Mouse (Mus musculus): ENCODE measurements around the gene Nmur2.

The Nmur2 gene

DNA sequence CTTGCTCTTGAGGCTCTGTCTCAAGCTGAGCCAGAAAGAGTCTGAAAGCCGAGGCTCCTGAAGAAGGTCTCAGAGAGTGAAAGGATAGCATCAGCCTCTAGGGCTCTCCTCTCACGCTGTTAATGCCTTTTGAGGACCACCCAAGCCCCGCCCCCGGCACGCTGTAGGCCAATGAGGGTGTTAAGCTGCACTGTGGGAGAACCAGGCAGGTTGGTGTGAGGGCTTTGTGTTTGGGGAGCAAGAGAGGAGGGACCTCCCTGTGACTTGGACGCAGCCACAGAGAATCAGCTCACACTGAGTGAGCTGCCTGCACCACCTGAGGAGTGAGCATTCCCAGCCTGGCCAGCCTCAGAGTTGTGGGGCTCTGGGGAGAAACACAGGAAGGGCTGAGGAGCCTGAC lies at the start of gene Nmur2:
TSS of gene Nmur2 (minus strand) at position 94 of the 400 bp plus-strand sequence.
- no peak for DNase-seq (ENCODE audit: extremely low spot score, low spot score)

DNA sequence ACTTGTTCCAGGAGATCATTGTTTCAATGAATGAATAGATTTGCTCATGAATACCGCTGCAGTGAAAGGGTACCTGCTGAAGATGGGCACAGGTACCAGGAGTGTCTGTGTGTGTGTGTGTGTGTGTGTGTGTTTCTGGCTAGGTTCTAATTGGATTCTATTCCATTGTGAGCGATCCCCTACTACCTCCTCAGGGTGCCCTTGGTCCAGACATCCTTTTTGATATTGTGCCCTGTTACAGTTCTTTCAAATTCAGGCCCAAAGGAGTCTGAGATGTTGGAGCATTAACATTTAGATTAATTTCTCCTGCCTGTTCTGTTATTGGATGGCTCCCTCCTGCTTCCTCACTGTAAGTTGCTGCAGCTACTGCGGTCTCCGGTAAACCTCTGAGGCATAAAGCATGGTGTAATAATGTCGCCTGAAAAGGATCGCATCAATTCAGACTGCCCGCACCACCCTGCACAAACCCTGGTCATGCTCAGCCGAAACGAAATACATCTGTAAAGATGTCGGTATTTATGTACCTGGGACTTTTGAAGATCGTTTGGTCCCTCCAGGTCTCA lies 48.4 kb upstream of the Nmur2 start:
- DNase-seq (ENCODE audit: extremely low spot score, low spot score), result no peak

DNA sequence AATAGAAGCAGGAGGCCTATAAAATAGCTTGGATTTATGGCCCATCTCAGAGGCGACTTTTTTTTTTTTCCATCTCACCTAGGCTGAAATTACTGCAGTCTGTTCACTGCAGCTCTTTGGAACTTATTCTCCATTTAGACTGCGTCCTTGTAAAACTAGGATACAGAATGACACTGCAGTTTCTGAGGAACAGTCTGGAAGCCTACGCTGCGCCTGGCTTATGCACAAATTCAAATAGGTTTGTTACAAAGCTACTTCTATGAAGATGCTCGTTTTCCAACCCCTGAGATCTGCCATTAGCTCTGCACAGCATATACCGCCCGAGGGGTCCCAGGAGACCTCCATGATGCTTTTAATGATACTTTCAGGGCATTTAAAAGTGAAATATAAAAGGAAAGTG lies 31.3 kb upstream of the Nmur2 start:
- DNase-seq (ENCODE audit: extremely low spot score, low spot score), result no peak

DNA sequence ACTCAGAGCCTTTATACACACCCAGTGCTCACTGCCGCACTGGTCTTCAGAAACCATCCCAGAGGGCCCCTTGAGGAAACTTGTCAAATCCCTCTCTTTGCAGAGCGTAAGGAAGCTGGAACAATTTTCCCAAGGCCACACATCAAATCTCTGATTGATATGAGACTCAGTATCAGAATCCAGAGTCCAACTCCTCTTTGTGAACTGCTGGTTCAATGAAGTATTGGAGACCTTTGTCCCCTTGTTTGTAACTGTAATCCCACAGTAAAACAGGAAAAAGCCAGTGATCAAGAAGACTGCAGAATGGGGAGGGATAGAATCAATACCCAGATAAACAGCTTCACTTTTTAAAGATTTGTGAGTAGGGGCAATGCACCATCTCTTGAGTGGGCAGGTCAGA lies 28.8 kb upstream of the Nmur2 start:
- no peak for DNase-seq (ENCODE audit: extremely low spot score, low spot score)

DNA sequence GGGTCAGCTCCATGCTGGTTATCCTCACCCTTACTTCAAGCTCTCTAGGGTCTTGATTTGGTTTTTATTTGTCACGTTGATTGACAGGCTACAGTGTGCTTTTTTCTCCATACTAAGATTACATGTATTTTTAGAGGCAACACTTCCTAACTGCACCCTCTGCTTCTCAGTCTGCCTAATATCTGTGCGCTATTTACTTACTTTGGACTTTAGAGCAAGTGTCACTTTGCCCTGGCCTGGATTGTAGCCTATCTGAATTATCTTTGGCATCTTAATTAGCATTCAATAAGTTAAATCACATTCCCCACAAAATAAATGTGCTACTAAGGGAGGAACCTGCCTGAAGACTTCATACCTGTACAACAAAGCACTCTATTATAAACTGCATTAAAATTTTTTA lies 24.3 kb upstream of the Nmur2 start:
- no peak for DNase-seq (ENCODE audit: extremely low spot score, low spot score)

DNA sequence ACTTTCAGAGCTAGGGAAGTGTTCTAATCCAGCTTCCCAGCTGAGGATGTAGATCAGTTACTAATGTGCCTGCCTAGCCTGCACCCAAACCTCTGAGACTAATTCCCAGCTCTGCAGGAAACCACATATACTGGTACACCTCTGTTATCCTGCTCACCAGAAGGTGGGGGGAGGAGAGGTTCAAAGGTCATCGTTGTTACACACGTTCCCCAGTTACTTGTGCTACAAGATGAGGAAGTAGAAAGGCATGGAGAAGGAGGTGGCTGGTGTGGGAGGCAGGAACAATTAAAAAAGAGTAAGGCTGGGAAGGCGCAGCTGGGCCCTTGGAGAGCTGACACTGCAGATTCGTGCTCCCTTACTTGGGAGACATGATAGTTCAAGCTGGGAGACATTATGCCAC lies 23.8 kb upstream of the Nmur2 start:
- DNase-seq (ENCODE audit: extremely low spot score, low spot score), result no peak

DNA sequence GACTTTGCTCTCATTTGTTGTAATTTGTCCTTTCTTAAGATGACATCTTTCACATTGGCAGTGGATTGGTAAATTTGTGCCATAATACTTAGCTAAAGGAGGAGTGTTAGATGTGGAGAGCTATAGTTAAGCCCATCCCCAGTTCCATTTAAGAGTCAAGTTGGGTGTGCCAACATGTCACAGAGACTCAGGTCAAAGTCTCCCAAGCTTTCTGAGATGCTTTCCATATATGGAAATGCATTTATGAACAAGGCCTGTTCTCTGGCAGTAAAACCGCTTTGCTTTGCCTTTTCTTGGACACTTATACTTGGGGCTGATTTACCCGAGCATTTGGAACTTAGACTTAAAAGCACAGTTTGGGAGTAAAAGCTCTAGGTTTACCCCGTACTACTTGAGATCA lies 18.4 kb upstream of the Nmur2 start:
- DNase-seq (ENCODE audit: extremely low spot score, low spot score), result no peak

DNA sequence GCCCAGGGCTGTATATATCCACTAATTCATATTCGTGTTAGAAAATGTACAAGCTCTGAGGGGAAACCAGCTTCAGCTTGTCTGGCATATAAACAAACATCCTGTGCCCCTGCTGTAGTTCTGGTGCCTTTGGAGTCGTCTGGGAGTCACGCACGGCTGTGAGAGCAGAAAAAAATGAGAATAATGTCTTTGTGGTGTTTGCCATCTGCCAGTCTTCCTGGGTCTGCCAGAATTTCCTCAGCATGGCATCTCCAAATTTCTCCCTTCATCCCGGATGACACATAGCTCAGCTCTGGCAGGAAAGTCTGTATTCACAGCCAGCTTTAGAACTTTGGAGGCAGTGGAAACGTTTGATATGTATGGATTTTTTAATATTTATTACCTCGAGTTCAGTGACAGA lies 13.6 kb upstream of the Nmur2 start:
- no peak for DNase-seq (ENCODE audit: extremely low spot score, low spot score)

DNA sequence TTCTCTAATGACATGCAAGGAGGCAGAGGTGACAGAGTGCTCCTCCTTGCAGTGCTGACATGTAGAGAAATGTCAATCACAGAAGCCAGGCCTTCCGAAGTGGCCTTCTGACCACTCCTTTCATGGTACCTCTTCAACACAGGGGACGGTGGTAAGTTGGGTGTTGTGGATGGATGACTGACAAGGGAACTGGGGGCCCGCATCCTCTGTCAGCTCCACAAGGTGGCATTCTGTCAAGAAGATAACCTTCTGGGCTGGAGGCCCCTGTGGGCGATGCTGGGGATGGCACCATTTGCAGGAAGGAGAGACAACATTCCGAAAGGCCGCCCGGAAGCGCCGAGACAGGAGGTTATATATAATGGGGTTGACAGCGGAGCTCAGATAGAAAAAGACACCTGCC lies 14.0 kb downstream of the Nmur2 start:
- DNase-seq (ENCODE audit: extremely low spot score, low spot score), result no peak

DNA sequence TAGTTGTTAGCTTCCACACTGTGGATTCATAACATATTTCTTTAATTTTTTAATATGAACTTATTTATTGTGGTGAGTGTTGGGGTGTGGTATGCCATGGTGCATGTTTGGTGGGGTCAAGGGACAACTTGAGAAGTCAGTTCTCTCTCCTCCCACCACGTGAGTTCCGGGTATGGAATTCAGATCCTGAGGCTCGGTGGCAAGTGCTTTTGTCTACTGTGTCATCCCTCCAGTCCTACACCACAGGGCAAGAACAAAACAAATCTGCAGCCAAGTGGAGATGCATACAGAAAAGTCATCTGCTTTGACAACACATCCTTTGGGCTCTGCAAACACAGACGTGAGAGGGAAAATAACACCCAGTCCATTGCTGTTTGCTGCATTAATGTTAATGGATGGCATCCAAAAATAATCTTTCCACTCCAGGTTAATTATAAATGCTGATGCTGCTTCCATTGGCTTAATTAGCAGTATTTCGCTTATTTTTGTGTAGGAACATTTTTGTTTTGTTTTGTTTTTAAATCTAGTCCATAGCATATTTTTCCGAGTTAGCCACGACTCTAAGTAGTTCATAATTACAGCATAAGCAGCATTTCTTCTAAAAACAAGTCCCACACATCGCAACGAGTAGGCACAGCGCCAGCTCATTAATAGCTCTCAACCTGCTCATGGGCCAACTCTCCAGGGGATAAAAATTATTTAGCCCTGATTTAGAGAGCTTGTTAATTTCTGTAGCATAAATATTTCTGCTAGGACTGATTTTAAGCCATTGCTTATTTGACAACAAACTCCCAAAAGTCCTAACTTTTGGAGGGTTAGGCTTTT lies 14.9 kb downstream of the Nmur2 start:
- no peak for DNase-seq (ENCODE audit: extremely low spot score, low spot score)

DNA sequence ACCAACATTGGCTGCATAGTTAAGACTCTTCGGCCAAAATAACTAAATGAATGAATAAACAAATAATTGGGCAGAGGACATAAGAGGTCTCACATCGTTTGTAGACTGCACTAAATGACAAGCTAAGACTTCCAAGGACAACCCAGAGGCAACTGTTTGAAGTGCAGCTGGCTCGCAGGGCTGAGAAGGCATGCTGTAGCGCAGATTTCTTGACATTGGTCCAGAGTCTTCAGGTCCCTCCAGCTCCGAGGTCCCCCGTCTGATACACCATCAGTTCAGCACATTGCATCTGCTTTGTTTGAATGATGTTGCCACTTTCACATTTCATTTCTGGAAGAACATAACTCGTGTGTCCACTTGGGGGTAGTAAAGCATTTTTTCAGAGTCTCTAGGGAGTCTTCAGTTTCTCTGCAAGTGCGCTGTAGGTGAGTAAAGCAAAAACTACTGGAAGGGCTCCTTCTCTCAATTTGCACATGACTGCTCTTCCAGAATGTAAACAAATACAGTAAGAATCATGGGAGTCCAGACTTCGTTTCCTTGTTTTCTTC lies 27.2 kb downstream of the Nmur2 start:
- DNase-seq (ENCODE audit: extremely low spot score, low spot score), result no peak

DNA sequence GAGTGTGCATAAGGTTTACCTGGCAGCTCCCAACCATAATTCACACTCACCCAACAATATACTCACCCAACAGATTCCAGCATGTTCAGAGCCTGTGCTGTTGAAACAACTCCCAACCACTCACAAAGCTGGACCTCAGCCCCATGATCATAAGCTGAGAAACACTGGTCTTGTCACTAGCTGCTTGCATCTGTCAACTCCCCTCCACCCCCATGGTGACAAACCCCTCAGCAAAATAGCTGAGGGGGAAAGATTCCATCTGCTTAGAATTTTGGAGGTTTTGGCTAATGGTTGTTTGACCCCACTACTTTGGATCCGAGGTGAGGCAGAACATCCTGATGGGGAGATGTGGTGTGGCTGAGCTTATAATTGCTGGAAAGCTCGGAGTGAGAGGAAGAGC lies 28.4 kb downstream of the Nmur2 start:
- no peak for DNase-seq (ENCODE audit: extremely low spot score, low spot score)

DNA sequence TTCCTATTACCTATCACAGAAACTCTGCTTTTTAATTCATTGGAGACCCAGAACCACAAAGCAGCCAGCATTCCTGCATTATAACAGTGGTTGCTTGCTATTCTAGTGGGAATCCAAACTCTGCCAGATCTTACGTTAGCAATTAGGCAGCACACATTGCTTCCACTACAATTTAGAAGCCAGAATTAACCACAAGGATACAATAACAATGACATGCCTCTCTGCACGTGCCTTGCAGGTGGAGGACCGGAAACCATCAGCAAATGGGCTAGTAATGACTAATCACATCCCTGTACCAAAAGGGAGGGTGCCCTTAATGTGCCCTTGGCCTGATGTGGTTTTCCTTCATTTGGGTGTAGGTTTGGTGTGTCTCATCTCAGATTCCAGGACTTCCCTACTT lies 32.5 kb downstream of the Nmur2 start:
- DNase-seq (ENCODE audit: extremely low spot score, low spot score), result no peak

DNA sequence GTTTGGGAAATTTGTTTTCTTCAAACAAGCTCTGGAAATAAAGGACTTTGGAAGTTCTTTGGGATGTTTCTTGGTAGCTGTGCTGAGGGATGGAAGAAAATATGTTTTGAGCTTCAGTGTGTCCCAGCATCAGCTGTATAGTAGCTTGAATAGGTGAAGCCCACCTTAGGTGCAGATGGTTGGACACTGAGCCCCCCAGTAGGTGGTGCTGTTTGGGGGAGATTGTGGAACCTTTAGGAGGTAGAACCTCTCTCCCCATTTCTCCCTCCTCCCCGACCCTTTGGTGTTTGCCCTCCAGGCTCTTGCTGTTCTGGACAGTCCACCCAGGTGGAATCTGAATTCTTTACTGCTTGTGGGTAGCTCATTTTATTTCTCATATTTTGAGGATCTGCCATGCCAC lies 48.0 kb downstream of the Nmur2 start:
- no peak for DNase-seq (ENCODE audit: extremely low spot score, low spot score)

DNA sequence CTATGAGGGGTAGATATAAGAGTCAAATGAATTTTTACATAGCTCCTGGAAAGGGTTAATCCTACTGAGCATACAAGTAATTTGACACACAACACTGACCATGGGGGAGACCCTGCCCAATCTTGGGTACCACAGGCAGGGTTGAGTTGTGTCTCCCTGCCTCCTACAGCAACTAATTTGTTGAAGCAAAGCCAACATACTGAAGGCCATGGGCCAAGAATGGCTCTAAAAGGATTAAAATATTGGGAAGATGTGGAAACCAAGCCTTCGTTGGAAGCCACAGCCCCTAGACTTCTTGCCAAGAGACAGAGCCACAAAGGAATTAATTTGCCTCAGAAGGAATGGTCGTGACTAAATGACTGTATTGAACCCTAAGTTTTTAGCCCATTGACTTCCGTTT lies 48.7 kb downstream of the Nmur2 start:
- DNase-seq (ENCODE audit: extremely low spot score, low spot score), result no peak

DNA sequence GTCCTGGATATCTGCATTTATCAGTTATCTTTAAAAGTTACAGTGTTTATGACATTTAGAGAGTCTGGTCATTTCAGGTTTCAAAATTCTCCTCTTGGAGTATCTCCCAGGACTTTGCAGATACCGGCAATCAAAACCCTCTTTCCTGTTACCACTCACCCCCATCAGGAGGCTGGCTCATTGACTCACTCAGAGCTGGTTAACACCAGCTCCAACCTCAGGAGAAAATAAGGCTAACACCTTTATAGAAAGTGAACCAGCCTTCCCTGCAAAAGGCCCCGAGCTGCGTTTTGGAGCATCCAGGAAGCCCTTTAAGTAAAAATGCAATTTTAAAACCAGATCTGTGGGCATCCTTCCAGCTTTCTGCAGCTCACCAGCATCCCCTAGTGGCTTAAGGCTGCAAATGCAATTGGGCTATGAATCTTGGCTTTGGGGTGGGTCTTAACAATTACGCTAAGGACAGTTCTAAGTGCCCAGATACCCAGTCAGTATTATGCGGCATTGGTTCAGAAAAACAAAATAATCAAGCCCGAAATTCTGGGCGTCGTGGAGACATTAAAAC lies 49.2 kb downstream of the Nmur2 start:
- peak; percentile 65 for DNase-seq (ENCODE audit: extremely low spot score, low spot score)

DNA sequence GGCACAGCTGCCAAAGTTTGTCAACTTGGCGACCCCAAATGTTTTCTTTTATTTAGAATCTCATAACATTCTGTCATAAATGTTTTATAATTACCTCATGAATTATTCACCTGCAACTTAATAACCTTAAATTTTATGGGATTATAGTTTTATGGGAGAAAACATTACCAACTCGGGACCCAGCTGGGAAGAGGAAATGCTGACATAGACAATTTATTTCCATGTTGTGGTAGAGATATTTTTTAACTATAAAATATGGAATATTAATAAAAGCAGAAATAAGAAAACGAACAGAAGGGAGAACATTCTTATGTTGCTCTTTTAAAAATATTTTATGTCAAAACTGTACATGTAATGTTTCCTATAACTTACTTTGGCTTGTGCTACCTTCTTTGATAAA lies 56.2 kb downstream of the Nmur2 start:
- DNase-seq (ENCODE audit: extremely low spot score, low spot score), result no peak

DNA sequence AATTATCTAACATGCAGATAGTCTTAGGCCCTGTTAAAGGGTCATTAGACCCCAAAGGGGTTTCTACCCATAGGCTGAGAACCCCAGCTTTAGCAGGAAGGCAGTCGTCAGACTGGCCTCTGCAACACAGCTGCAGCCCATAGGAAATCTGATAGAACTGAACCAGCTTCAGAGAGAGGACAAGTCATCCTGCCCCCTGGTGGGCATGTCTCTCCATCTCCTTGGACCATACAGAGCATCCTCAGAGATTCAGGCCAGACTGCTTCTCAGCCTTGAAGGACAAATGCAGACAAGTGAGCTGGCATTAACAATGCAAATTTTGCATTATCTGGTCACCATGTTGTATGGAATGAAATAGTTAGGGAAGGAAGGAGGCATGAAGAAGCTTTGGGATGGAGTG lies 59.2 kb downstream of the Nmur2 start:
- DNase-seq (ENCODE audit: extremely low spot score, low spot score), result peak; percentile 42

DNA sequence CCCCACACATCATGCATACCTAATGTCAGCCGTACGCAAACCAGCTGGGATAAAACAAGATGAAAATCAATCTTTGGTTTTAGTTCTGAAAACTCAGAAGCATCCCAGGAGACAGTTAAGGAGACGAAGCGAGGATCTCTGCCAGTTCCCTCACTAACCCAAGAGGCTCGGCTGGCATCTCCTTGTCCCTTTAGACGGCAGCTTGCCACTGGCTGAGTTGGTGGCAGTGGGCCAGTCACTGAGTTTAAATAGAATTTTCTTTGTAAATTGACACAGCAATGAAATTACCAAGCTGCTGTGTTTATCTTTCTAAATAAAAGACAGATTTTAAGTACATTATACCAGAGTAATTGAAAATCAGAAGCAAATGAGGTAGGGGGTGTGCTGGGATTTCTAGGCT lies 62.7 kb downstream of the Nmur2 start:
- DNase-seq (ENCODE audit: extremely low spot score, low spot score), result no peak

Data from neural tube, embryonic 10.5 days (tissue).